Mouse (Mus musculus) lung, adult 2 months (tissue): ENCODE data around the gene Scd1.

Source experiments
- CTCF ChIP-seq: fragments of 200-500 bp; IDR thresholded peaks from 2 replicates; pipeline ENCODE4 v1.5.1; 2011; ENCODE audit warnings: mild to moderate bottlenecking, low read length, control low read depth; ENCODE audit not compliant: insufficient read depth
- POLR2A ChIP-seq: fragments of 200-500 bp; IDR thresholded peaks from 2 replicates; pipeline ENCODE4 v1.6.1; 2011; ENCODE audit warnings: low read depth, mild to moderate bottlenecking, control low read depth, low read length, borderline replicate concordance; ENCODE audit errors: extremely low read depth

DNA sequence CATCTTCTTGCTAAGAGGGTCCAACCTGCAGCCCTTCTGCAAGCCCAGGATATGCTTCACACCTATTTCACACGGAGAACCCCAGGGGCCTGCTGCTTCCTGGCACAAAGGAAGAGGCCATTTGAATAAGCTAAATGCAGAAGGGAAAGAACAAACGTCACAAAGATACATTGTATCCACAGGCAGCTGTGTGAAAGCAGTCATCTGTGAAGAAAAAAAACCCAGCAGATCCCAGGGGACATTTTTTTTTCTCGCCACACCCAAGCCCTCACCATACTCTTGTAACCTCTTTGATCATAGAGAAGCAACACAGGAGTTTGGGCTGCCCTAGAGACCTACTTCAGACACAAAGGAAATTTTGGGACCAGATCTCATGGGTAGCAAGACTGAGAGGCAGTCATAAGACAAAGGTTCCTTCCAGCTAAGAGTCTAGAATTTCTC lies 31.1 kb downstream of the Scd1 start:
- no peak for TF ChIP-seq CTCF
- no peak for TF ChIP-seq POLR2A
